13 mouse cellular contexts compared by ENCODE assay signal in the genomic region with DNA sequence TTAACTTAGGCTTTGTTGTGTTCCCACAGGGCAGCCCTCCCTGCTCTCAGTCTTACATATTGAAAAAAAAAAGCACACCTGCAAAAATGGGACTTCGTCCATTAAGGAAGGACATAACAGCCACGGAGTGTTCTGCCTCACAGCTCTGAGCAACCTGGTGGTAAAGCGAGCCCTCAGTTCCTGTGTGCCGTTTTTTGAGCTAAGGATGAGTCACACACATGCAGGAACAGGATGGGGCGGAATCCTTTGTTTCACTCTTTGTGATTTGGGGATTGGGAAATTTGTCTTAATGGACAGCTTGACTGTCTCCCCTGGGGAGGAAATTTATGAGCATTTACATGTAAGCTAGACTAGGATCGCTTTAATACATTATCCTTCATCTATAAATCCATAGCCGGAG.
A peak's percentile ranks its signal among the peaks of the same experiment; 100 is the strongest.
DNase-seq lines count a peak whose midpoint lies in the region; ATAC-seq and TF ChIP-seq lines count a peak whose summit lies in the region.
"Had no signal": no experiment of that assay in that cellular context is flagged by ENCODE, and none has a peak within 500 bp of the region (broad histone marks: within the 10 kb centered on the region; RNA-seq: fewer than 3 reads in every experiment).

No protein-coding gene starts in this region.

- H3K9me3 ChIP-seq in hindbrain, embryonic 14.5 days (ENCODE audit: control insufficient read depth, low read length) = no peaks in the 10 kb centered on the region
- H3K9me3 ChIP-seq: forebrain, embryonic 10.5 days; intestine, embryonic 15.5 days had no signal

- CTCF ChIA-PET in Patski (lab: Charles Lee) = interaction anchor here (0.8 to 1.9 kb wide), 3 partner anchors 9 to 17 kb away, joined by 3 to 4 read pairs (median 3); no protein-coding TSS in a partner anchor

- H3K4me2 ChIP-seq in hindbrain, embryonic 14.5 days (replicated peaks) = no peak overlapping the region
- H3K4me2 ChIP-seq: intestine, embryonic 15.5 days had no signal

- peaks cover 6% of the 10 kb centered on the region; the same call in 1 of the 2 replicates for H3K4me1 ChIP-seq in hindbrain, embryonic 14.5 days (replicated peaks; ENCODE audit: control insufficient read depth, insufficient read depth, low read length)
- H3K4me1 ChIP-seq: intestine, embryonic 15.5 days had no signal

- intact Hi-C loops in gastrocnemius, postnatal 36 days (cut with DNase I) = no loop called here

- H3K27ac ChIP-seq in hindbrain, embryonic 14.5 days = no peak overlapping the region
- H3K27ac ChIP-seq: intestine, embryonic 15.5 days had no signal

- WGBS in hindbrain, embryonic 14.5 days = 55% methylated on average over 7 of the region's 7 CpGs

- POLR2A ChIA-PET in Patski (lab: Charles Lee) = no interaction called here

- H3K36me3 ChIP-seq in hindbrain, embryonic 14.5 days (replicated peaks; ENCODE audit: control insufficient read depth, insufficient read depth) = no peaks in the 10 kb centered on the region
- H3K36me3 ChIP-seq: forebrain, embryonic 10.5 days; intestine, embryonic 15.5 days had no signal

- DNase-seq in gastrocnemius, postnatal 25 days = peak; percentile 31
- DNase-seq in gastrocnemius, postnatal 36 days = no peak
- peak; percentile 67 for DNase-seq in 3T3-L1 (ENCODE audit: low read depth, low spot score)
- no peak for DNase-seq in Patski (ENCODE audit: low read depth, low spot score)
- peak; percentile 38 for DNase-seq in hindbrain, embryonic 14.5 days (ENCODE audit: low spot score)
- no peak for DNase-seq in layer of hippocampus, adult 9-11 months
- DNase-seq in cerebellum, adult 11 months = no peak
- no peak for DNase-seq in thymus, postnatal 25 days
- DNase-seq: lung, adult 2 months; right cerebral cortex, adult 18-20 months had no signal

- no peaks in the 10 kb centered on the region for H3K27me3 ChIP-seq in Patski
- H3K27me3 ChIP-seq in hindbrain, embryonic 14.5 days (ENCODE audit: control insufficient read depth, insufficient read depth, low read length) = no peaks in the 10 kb centered on the region
- H3K27me3 ChIP-seq: intestine, embryonic 15.5 days; megakaryocyte, embryonic 14.5 days had no signal

- H3K4me3 ChIP-seq in hindbrain, embryonic 14.5 days (replicated peaks; ENCODE audit: low read length) = no peak overlapping the region
- H3K4me3 ChIP-seq: forebrain, embryonic 10.5 days; intestine, embryonic 15.5 days; megakaryocyte, embryonic 14.5 days had no signal

- TF ChIP-seq CTCF in Patski (IDR thresholded peaks at IDR 0.05) = no peak

- ATAC-seq in Patski = peak; percentile 74
- ATAC-seq in hindbrain, embryonic 14.5 days (ENCODE audit: low FRiP score) = no peak
- ATAC-seq: intestine, embryonic 15.5 days had no signal

- no peak overlapping the region for H3K9ac ChIP-seq in hindbrain, embryonic 14.5 days
- H3K9ac ChIP-seq: intestine, embryonic 15.5 days had no signal

- in situ Hi-C loops in Patski (cut with MboI; ENCODE audit: low pct_unique_long_range_greater_than_20kb) = no loop called here

Comparison
In these comparisons a context has a peak if more than half of its experiments do, and no peak if none do; other contexts are left out.
1. DNase-seq: peak in gastrocnemius, postnatal 25 days (single experiment), 3T3-L1 (single experiment) and hindbrain, embryonic 14.5 days (single experiment); none in gastrocnemius, postnatal 36 days (0 of 2), Patski (single experiment), layer of hippocampus, adult 9-11 months (single experiment), cerebellum, adult 11 months (single experiment) and thymus, postnatal 25 days (single experiment).